Mouse (Mus musculus): ENCODE data around the gene Snrpa.
A peak's percentile ranks its signal among the peaks of the same experiment; 100 is the strongest.

Snrpa gene

GRCm38 (mm10) chr7:27198779-27199178 lies 2.7 kb upstream of the Snrpa start:
- no peak for DNase-seq (ENCODE audit: low spot score in 2 of 2)

DNA sequence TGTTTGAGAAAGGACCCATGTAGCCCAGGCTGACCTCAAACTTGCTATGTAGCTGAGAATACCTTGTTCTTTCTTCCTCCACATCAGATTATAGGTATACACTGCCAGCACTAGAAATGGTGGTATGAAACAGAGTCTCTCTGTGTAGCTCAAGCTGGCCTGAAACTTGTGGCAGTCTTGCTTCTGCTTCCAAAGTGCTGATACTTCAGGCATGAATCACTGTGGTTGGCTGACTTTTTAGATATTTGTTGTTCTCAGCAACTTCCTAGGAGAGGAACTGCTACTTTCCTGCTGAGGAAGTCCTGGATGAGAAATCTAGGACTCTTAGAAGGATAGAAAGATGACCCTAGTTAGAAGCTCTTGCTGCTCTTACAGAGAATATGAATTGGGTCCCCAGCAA lies 2.3 kb upstream of the Snrpa start:
- no peak for DNase-seq (ENCODE audit: low spot score in 2 of 2)

- DNase-seq (ENCODE audit: low spot score in 2 of 2) = no peak
These were observed 1.6 kb upstream of the Snrpa start for GRCm38 (mm10) chr7:27197634-27198033.

DNA sequence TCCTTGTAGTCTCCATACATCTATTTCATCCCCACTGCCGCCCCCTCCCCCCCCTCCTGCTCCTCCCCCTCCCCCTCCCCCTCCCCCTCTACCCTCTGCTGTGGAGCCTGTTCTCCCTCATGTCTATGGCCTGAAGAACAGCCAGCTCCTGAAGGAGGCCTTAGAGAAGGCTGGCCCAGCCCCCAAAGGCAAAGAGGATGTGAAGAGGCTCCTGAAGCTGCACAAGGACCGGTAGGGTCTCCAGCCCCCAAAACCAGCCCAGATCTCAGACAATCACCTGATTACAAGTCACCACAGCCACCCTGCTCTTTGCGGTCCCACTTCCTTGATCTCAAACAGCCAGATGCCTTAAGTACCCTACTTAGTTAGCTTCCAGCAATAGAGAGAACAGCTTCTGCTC lies 1.1 kb upstream of the Snrpa start:
- DNase-seq (ENCODE audit: low spot score in 2 of 2) = no peak

DNA sequence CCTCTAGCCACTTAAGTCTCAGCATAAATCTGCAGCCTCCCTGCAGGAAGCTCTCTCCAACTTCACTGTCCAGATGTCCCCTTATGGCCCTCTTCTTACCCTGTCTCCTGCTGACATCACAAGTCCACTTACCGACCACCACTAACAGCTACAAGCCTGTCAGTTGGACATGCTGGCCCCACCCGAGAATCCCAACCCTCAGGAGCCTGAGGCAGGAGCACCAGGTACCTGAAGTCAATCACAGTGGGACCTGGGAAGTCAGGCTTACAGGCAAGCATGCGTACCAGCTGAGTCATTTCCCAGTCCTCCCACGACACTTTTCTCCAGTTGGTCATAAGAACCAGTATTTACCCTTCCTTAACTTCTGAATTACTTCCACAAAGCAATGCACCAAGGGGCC lies 2.3 kb downstream of the Snrpa start:
- DNase-seq (ENCODE audit: low spot score in 2 of 2) = no peak

DNA sequence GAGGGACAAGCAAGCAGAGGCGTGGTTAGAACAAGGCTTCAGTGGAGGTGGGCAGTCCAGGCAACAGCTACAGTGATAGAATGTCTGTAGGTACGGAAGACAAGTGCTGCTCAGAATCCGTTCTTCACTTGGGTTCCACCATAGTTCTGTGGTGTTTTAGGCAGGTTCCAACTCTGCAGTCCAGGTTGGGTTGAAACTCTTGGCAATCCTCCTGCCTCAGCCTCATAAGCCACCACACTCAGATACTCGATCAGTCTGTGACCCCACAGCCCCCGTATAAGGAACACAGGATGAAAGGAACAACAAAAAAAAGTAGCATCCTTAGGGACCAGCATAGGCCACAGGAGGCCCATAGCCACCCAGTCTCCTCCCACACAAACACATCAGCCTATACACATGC lies 3.6 kb downstream of the Snrpa start:
- DNase-seq (ENCODE audit: low spot score in 2 of 2) = no peak

GRCm38 (mm10) chr7:27189271-27189931 lies 6.7 kb downstream of the Snrpa start:
- DNase-seq (ENCODE audit: low spot score in 2 of 2) = no peak

GRCm38 (mm10) chr7:27185986-27186385 lies 10.1 kb downstream of the Snrpa start:
- no peak for DNase-seq (ENCODE audit: low spot score in 2 of 2)

- no peak for DNase-seq (ENCODE audit: low spot score in 2 of 2)
These were observed 11.1 kb downstream of the Snrpa start for GRCm38 (mm10) chr7:27184964-27185363.

DNA sequence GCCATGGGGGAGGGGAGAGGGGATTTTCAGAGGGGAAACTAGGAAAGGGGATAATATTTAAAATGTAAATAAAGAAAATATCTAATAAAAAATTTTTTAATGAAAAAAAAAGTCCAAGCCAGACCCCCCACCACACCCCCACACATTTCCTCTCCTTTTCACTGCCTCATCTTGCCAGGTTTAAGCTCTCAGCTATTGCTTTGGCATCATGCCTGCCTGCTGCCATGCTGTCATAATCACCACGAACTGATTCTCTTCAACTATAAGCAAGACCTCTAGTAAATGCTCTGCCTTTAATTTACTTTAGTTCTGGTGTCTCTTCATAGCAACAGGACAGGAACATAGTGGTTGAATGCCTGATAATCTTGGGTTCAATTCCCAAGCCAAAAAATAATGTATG lies 13.6 kb downstream of the Snrpa start:
- DNase-seq (ENCODE audit: low spot score in 2 of 2) = peak in 1 of 2 experiments; percentile 29

GRCm38 (mm10) chr7:27180837-27181695 lies 15.0 kb downstream of the Snrpa start, which contains the start of the genes Gm21983 and Mia:
TSS of gene Gm21983 (minus strand) at chr7:27181086.
TSS of gene Mia (minus strand) at chr7:27181157.
- DNase-seq (ENCODE audit: low spot score in 2 of 2) = no peak

DNA sequence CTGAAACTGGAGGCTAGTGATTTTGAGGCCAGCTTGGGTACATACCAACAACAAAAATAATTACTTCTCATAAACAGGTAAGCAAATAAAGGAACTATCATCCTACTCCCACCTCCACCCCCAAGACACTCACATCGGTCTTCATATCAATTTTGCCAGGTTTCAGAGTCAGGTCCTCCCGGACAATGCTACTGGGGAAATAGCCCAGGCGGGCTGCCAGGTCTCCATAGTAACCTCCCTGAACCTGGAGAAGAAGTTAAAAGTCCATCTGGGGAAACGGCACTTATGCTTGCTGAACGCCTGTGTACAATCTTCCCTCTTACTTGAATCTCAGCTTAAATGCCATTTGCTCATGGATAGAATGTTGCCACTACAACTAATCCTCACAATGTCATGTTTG lies 16.0 kb downstream of the Snrpa start:
- peak in 1 of 2 experiments; percentile 43 for DNase-seq (ENCODE audit: low spot score in 2 of 2)

DNA sequence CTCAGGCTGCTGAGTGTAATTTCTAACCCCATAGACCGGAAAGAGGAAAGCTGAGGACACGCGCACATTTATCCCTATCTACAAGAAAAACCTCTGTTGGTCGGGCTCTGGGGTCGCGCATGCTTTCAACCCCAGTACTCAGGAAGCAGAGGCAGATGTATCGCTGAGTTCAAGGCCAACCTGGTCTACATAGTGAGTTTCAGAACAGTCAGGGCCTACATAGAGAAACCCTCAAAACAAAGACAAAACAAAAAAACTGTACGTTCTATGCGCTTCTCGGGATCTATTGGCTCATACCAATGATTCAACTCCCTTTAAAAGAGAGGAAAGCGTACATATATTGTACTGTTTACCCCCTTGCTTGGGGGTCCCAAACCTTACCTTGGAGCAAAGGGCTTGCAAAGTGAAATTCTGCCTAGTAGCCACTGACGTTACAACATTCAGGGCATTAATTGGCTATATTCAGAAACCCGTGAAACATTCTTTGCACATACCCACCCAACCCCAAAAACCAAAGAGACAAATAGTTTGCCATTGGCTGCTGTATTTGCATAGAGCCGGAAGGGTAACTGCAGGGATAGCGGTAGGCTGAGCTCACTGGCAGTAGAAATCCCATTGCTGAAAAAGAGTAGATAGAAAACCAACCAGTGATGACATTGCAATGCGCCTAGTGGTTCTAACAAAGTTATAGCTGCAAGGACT lies 16.7 kb downstream of the Snrpa start:
- peak in 1 of 2 experiments; percentile 60 for DNase-seq (ENCODE audit: low spot score in 2 of 2)

GRCm38 (mm10) chr7:27178324-27179216 lies 17.5 kb downstream of the Snrpa start, which contains the start of gene Rab4b:
TSS of gene Rab4b (minus strand) at chr7:27178896.
- DNase-seq (ENCODE audit: low spot score in 2 of 2) = peak; percentile 100

DNA sequence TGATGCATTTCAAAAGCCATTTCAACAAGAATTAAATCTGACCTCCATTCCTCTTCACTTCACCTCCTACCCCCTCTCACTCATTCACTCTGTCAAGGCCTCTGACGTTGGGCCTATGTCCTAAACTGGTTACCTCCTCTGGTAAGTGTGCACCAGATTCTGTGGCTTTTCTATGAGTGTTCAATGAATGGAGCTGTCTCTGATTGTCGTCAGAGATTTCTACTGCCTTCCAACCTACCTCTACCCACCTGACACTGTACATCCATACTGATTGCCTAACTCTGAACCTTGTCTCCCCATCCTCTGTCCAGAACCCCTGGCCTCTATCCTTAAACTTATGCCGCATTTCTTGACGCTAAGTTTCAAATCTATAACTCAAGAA lies 18.1 kb downstream of the Snrpa start:
- DNase-seq (ENCODE audit: low spot score in 2 of 2) = no peak

DNA sequence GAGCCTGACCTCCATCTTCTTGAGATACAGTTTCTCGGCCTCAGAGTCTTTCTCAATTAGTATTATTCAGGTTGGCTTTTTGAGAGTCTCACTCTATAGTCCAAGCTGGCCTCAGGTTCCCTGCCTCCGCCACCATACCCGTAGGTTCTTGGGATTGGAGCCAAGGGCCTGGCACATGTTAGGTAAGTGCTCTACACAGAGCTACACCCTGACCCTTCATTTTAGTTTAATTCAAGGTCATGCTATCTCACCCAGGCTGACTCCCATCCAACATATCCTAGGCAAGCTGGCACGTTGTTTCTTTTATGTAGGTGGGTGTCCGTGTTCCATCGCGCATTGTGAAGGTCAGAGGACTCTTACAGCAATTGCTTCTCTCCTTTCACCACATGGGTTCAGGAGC lies 21.2 kb downstream of the Snrpa start:
- DNase-seq (ENCODE audit: low spot score in 2 of 2) = no peak

DNA sequence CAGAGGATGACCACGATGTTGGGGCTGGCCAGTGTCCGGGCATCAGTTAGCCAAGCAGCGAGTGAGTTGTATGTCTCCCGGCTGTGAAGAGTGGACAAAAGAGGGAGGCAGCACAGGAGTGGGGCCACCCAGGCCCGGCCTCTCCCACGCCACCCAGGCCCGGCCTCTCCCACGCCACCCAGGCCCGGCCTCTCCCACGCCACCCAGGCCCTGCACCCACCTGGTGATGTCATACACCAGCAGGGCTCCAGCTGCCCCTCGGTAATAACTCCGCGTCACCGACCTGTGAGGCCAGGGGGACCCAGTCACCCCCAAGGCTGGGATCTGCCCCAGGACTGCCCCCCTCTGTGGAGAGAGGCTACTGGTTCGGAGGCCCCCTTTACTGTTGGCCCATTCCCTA lies 21.6 kb downstream of the Snrpa start:
- DNase-seq (ENCODE audit: low spot score in 2 of 2) = no peak

- peak in 1 of 2 experiments; percentile 28 for DNase-seq (ENCODE audit: low spot score in 2 of 2)
These were observed 25.1 kb downstream of the Snrpa start for GRCm38 (mm10) chr7:27170981-27171380.

DNA sequence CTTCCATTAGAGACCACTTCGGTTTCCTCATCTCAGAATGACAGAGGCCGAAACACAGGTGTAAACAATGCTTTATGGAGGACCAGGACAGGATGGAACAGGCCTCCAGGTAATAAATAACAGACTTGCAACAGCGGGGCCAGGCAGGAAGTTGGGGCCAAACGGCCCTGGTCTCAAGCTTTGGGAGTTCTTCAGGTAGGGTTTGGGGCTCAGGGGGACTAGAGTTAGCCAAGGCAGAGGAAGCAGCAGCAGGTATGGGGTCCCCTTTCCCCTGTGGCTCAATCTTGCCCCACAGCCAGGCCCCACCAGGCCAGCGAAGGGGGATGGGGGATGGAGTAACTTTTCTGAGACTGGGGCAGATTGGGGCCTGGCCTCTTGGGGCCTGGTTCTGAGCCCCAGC lies 27.7 kb downstream of the Snrpa start:
- peak in 1 of 2 experiments; percentile 33 for DNase-seq (ENCODE audit: low spot score in 2 of 2)

- peak in 1 of 2 experiments; percentile 38 for DNase-seq (ENCODE audit: low spot score in 2 of 2)
These were observed 28.5 kb downstream of the Snrpa start for GRCm38 (mm10) chr7:27167475-27168094.

Measured in right cerebral cortex, postnatal 10 days (tissue).